ENCODE assay signal across 21 mouse cellular contexts in genomic region chrX:70327656-70328055, GRCm38 (mm10). TPM values are rescaled to one million over a fixed set of nuclear protein-coding genes. Genes with fewer than 3 reads are reported as not detected.
DNase-seq lines count a peak whose midpoint lies in the region; TF ChIP-seq lines count a peak whose summit lies in the region.
"Had no signal": no experiment of that assay in that cellular context is flagged by ENCODE, and none has a peak within 500 bp of the region (broad histone marks: within the 10 kb centered on the region; RNA-seq: fewer than 3 reads in every experiment).

No protein-coding gene starts in this region.

- H3K4me3 ChIP-seq in ES-Bruce4 (ENCODE audit: low read depth, low read length) = no peak overlapping the region
- H3K4me3 ChIP-seq in ES-E14 (ENCODE audit: insufficient read depth in 1 of 2, low read depth in 1 of 2, low read length in 2 of 2, poor library complexity in 1 of 2, severe bottlenecking in 1 of 2) = no peak overlapping the region
- H3K4me3 ChIP-seq: embryonic facial prominence, embryonic 10.5 days; embryonic facial prominence, embryonic 12.5 days; forebrain, embryonic 13.5 days; forebrain, embryonic 15.5 days had no signal

- DNase-seq in ES-E14 (ENCODE audit: low read depth, low spot score) = peak; percentile 27
- DNase-seq in WW6 (ENCODE audit: low read depth, low spot score) = peak; percentile 5
- no peak for DNase-seq in urinary bladder, adult 2 months (ENCODE audit: low spot score)
- DNase-seq in thymus, postnatal 14 days = no peak
- DNase-seq in kidney, adult 11 months = no peak
- DNase-seq: adrenal gland, adult 8-10 months; adrenal gland, postnatal 14 days; adrenal gland, postnatal 36 days; B cell, adult 2 months; cerebellum, adult 11-12 months; cerebellum, adult 2 months; cerebellum, adult 9-10 months; cerebellum, postnatal 10 days; cerebellum, postnatal 25 days; forebrain, postnatal 0 days had no signal

- no peak for TF ChIP-seq POLR2A in ES-Bruce4 (IDR thresholded peaks at IDR 0.05; ENCODE audit: insufficient read depth, low read length)

- H3K27ac ChIP-seq in ES-Bruce4 (ENCODE audit: insufficient read depth, low read length) (peak overlapping the region; percentile 59; the same call in 1 of the 2 replicates), ES-E14 (ENCODE audit: insufficient read depth, low read depth, low read length, poor library complexity, severe bottlenecking) (no peak overlapping the region)
- H3K27ac ChIP-seq: embryonic facial prominence, embryonic 10.5 days; embryonic facial prominence, embryonic 12.5 days; forebrain, embryonic 13.5 days had no signal

- H3K27me3 ChIP-seq in ES-Bruce4 (ENCODE audit: control insufficient read depth, insufficient read depth, low read length, poor library complexity, severe bottlenecking) = no peaks in the 10 kb centered on the region
- H3K27me3 ChIP-seq: CH12.LX; embryonic facial prominence, embryonic 12.5 days; forebrain, embryonic 13.5 days; forebrain, embryonic 15.5 days had no signal

- H3K9ac ChIP-seq in ES-Bruce4 (ENCODE audit: low read depth, poor library complexity, severe bottlenecking) (no peak overlapping the region), ES-E14 (ENCODE audit: insufficient read depth, low read depth, low read length, poor library complexity, severe bottlenecking) (no peak overlapping the region)
- H3K9ac ChIP-seq: embryonic facial prominence, embryonic 12.5 days; forebrain, embryonic 13.5 days; forebrain, embryonic 15.5 days; forebrain, postnatal 0 days had no signal

- no peaks in the 10 kb centered on the region for H3K36me3 ChIP-seq in ES-Bruce4 (ENCODE audit: control insufficient read depth, insufficient read depth, low read length, poor library complexity, severe bottlenecking)
- H3K36me3 ChIP-seq in ES-E14 (ENCODE audit: control insufficient read depth, insufficient read depth, low read length, poor library complexity, severe bottlenecking) = no peaks in the 10 kb centered on the region
- H3K36me3 ChIP-seq: embryonic facial prominence, embryonic 10.5 days; embryonic facial prominence, embryonic 12.5 days; forebrain, embryonic 15.5 days had no signal

- H3K4me1 ChIP-seq in ES-Bruce4 (ENCODE audit: control insufficient read depth, insufficient read depth, low read length) (peaks cover 5% of the 10 kb centered on the region), ES-E14 (ENCODE audit: control insufficient read depth in 2 of 2, insufficient read depth in 2 of 2, low read length in 2 of 2, poor library complexity in 1 of 2) (peaks cover 0 to 2% of the 10 kb centered on the region in 2 experiments; a peak in 1 of 4 replicates)
- H3K4me1 ChIP-seq: embryonic facial prominence, embryonic 10.5 days; embryonic facial prominence, embryonic 12.5 days had no signal

- no peak for TF ChIP-seq CTCF in ES-Bruce4 (IDR thresholded peaks at IDR 0.05; ENCODE audit: low read depth, low read length)

- in situ Hi-C loops in ES-E14 (cut with MboI; ENCODE audit: low sequenced_read_pairs in 2 of 2, unreplicated experiment in 2 of 2) = no loop called here

- TF ChIP-seq EP300 in ES-Bruce4 (IDR thresholded peaks at IDR 0.05; ENCODE audit: insufficient read depth, low read depth, low read length) = peak; percentile 73

- H3K9me3 ChIP-seq in ES-Bruce4 (replicated peaks; ENCODE audit: control insufficient read depth, insufficient read depth, low read length, poor library complexity, severe bottlenecking) (no peaks in the 10 kb centered on the region), ES-E14 (ENCODE audit: control insufficient read depth, insufficient read depth, low read depth, low read length) (no peaks in the 10 kb centered on the region)
- H3K9me3 ChIP-seq: embryonic facial prominence, embryonic 10.5 days; embryonic facial prominence, embryonic 12.5 days; forebrain, embryonic 13.5 days; forebrain, embryonic 15.5 days had no signal

TF ChIP-seq in ES-E14, 5 proteins besides CTCF, POLR2A, EP300 and RAD21:
- TF ChIP-seq CHD2 (IDR thresholded peaks at IDR 0.05; ENCODE audit: low read depth, low read length) = 0 out of 2 replicates have a peak, but pooled peaks have one; percentile 14
- TF ChIP-seq MAFK (IDR thresholded peaks at IDR 0.05; ENCODE audit: insufficient read depth, low read depth, low read length) = no peak
TF ChIP-seq in ES-E14: peak in this region for 1.

RNA-seq across cellular contexts. Expression of gene Ids, which starts 37.2 kb away (rescaled TPM):
- 18.3 and 19.0 TPM in 2 replicates for polyA plus RNA-seq in ES-Bruce4 (2011; ENCODE audit: insufficient read depth, insufficient read length, low read depth, missing spikeins)
- 10.4 TPM in 2 replicates for total RNA-seq in ES-E14 (2012; rRNA removed)
- polyA plus RNA-seq in urinary bladder, adult 2 months (2012; rRNA removed) = 26.5 and 32.1 TPM in 2 replicates

RNA-seq across cellular contexts. Expression of gene 1110012L19Rik, which starts 58.0 kb away (rescaled TPM):
- polyA plus RNA-seq in ES-Bruce4 (2011; ENCODE audit: insufficient read depth, insufficient read length, low read depth, missing spikeins) = 46.8 and 50.1 TPM in 2 replicates
- 12.6 and 19.0 TPM in 2 replicates for total RNA-seq in ES-E14 (2012; rRNA removed)
- polyA plus RNA-seq in urinary bladder, adult 2 months (2012; rRNA removed) = 29.5 and 33.5 TPM in 2 replicates

Comparison
In these comparisons a context has a peak if more than half of its experiments do, and no peak if none do; other contexts are left out.
1. DNase-seq: peak in ES-E14 (single experiment) and WW6 (single experiment); none in urinary bladder, adult 2 months (single experiment), thymus, postnatal 14 days (single experiment) and kidney, adult 11 months (single experiment).